Mouse (Mus musculus): ENCODE results near the gene Selenoi.
"Not testable (repeated sequence)": the region's sequence is repeated elsewhere in the genome, so short reads cannot be mapped to it uniquely, and the experiment has no call there.

Selenoi gene

DNA sequence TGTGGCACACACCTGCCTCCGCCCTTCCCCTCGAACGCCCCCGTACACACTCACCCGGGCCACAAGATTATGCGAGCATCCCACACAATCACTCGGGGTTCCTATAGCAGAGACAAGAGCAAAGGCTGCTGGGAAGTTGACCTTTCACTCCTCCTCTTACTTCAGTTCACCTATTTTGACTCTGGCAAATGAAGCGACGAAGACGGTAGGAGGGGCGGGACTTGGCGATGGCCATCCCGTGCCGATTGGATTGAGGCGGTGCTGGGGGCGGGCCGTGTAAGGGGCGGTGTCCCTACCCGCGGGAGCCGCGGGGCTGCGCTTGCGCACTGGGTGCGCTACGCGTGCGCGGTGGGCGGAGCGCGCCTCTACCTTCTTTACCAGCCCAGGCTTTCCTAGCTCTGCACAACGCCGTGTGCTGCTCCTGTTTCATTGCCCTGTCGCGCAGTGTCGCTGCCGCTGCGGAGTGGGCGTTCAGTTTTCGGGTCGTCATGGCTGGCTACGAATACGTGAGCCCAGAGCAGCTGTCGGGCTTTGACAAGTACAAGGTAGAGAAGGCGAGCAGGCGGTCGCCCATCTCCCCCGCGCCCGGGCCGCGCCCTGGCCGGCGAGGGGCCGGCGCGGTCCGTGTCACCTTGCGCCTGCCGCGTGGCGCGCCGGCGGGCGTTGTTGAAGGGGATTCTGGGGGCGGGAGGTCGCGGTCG lies at the start of gene Selenoi:
TSS of gene Selenoi (plus strand) at position 311 of the 701 bp plus-strand sequence.
- peak; percentile 99 for DNase-seq

DNA sequence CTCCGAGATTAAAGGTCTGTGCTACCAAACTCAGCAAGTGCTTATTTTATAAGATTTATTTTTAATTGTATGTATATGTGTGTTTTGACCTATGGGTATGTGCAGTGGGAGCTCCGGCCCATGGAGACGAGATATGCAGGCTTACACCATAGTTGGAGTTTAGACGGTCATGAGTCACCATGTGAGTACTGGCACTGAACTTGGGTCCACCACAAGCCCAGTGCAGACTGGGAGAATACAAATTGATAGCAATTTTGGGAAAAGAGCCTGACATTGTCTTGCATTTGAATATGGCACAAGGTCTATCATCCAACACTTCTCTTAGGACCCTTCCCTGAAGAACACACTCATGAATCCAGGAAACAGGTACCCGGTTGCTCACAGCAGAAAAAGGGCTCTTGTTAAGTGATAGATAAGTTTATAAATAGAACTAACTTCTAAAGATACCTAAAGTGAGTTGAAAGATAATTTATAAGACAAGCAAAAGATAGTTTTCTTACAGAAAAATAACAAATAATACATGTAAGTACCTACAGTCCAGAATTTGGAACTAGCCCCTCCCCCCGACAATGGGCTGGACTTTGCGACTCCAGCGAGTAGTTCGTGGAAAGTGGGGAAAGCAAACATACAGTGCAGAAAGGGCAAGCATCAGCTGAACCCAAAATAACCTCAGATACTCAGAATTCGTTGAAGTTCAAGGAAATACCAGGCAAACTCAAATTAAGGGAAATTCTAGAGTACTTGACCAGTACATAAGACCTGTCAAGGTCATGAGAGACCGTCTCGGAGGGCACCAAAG lies 44.5 kb upstream of the Selenoi start:
- DNase-seq = no peak

DNA sequence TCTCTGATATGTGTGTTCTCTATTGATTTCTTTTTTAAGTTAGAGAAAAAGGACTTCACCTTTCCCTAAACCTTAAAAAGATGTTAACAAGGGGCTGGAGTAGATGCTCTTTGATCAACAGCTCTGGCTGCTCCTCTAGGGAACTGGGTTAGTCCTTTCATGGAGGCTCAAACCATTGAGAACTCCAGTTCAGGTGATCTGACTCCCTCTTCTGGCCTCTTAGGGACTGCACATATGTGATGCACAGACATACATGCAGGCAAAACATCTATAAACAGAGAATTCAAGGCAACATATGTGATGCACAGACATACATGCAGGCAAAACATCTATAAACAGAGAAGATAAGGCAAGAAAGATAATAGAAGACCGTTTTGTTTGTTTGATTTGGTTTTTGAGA lies 39.9 kb upstream of the Selenoi start:
- DNase-seq = no peak

DNA sequence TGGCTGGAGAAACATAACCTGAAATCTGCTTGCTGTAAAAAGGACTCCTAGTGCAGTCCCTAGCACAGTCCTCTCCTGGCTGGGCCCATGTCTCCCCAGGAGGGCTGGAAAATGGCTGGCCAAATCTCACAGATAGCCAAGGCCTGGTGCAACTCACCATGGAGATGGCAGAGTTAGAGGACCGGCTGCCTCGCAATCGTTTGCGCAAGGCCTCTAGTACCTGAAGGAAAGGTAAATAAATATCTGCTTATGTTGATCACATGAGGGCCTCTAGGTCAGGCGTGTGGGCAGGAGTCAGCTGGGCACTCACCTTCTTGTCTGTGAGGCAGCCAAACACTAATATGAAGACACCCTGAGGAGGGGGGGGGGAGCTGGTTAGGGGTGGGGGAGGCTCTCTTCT lies 37.0 kb upstream of the Selenoi start:
- DNase-seq = no peak

DNA sequence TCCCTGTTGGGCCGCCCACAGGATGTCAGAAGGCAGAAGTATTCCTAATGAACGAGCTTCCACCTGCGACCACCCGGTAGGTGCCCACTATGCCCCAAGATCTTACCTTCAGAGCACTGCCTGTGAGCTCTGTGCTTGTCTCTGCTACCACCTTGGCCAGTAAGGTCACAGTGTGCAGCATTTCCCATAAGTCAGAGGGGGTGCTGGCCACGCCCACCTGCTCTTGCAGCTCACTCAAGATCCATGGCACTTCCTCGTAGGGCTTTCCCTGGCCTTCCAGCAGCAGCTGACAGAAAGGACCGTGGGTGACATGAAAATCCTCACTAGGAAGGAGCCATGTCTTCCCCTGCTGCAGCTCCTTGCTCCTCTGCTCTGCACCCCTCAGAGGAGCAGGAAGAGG lies 34.1 kb upstream of the Selenoi start:
- DNase-seq = no peak

DNA sequence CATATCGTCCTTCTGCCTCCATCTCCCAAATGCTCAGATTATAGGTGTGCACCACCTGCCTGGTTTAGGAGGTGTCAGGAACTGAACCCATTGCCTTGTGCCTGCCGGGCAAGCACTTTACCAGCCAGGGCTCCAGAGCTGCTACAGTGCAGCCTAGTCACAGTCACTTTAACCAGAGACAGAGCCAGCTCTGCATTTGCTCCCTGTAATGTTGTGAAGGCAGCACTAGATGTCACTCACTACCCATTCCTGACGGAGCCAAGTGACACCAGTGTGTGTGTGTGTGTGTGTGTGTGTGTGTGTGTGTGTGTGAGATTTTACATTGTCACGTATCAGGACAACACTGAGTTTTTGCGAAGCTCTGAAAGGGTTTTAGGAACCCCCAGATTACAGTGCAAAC lies 30.9 kb upstream of the Selenoi start:
- DNase-seq = peak; percentile 26

DNA sequence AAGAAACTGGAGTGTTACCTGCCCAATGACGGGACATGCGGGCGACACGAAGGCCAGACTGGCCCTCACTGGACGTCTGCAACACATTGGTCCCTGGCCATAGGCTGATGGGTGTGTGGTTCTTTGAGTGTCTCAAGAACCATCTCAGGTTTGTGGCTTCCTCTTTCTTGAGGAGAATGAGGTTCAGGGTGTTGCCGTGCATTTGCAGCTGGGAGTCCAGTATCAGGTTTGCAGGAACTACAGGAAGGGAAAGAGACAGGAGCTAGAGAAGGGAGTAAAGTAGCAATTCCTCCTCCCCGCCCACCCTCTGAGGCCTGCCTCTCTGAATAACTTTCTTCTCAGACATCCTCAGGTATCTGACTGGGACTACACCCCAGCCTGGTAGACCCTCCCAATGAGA lies 30.2 kb upstream of the Selenoi start:
- no peak for DNase-seq

DNA sequence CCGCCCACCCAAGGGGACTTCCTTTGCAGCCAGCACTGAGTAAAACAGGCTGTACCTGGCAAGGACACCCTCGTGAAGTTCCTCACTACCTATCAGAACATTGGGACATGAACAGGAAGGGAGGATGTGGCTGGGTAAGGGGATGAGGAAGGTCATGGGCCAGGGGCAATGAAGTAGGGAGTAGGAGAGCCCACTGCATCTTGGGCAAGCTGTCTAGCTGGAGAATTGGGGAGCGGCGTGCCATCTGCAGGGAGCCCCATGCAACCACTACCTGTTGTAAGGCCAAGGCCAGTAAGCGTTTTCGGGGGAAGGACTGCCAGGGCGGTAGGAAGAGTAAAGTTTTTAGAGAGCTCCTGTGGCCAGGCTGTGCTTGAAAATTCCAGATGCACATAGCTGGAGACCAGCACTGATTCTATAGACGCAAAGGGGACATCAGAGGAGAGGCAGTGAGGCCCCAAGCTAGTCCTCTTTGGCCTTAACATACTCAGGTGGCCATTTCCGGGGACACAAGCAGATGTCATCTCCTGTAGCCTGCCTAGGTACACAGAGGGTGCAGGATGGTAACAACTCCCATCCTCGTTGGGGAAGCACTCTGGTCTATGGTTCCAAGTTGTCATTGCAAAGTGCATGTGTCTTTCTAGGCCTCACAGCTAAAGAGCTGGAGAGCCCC lies 29.0 kb upstream of the Selenoi start:
- DNase-seq = no peak

DNA sequence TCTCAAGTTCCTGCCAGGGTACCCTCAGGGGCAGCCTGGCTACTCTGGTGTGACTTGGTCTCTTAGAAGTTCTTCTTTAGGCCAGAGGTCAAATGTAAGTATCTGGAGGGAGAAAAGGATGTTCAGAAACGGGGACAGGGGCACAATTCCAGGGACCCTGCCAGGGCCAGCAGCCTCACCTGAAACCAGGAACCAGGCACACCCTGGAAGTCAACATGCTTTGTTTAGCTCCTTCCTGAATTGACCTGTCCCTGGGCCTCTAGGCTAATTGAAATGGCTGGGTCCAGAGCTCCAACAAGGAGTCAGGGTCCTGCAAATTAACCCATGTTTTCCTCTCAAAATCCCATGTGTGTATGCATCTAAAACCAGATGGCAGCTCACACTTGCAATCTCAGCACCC lies 27.9 kb upstream of the Selenoi start:
- no peak for DNase-seq

DNA sequence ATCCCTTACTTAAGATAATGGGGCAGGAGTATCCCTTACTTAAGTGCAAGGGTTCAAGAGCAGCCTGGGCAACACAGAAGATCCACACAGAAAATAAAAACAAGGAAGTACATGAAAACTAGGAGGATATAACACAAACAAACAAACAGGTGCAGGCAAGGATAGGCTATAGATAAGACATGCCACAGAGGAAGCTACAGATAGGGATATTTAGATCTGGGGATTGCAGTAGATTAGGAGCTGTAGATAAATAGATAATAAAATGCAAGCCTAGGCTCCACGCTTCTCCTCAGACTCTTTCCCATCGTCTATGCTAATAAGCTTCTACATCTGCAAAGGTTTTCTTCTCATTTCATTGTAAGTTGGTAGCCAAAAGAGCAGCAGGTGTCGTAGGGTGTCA lies 27.3 kb upstream of the Selenoi start:
- DNase-seq = no peak

DNA sequence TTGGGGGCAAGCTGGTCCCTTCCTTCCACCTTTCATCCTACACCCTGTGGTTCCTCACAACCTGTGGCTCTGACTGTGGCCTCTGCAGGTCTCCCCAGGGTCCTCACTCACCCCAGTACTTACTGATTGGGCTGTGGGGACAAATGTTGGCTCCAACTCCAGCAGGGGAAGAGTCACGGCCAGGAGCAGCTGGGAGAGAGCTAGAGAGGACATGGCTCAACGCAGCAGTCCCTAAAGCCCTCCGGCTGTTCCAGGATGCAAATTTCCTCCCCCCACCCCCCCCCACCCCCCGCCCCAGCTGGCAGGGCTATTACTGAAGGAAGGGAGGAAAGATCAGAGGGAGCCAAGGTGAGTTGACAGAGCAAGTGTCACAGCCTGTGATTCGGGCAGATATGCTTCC lies 26.9 kb upstream of the Selenoi start, which contains the start of gene Adgrf3:
TSS of gene Adgrf3 (minus strand) at position 230 of the 400 bp plus-strand sequence.
- DNase-seq = no peak

DNA sequence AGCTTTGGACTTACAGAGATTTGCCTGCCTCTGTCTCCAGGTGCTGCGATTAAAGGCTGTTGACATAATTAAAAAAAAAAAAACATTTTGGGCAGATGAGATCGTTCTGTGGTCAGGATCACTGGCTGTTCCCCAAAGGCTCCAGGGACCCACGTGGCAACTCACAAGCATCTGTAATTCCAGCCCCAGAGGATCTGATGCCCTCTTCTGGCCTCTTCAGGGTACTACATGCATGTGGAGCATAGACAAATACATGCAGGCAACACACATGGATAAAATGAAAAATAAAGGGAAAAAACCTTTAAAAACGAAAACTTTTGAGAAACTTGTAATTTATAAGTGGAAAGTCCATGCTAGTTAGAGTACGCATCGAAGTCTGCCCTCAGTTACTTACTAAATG lies 25.1 kb upstream of the Selenoi start:
- no peak for DNase-seq

DNA sequence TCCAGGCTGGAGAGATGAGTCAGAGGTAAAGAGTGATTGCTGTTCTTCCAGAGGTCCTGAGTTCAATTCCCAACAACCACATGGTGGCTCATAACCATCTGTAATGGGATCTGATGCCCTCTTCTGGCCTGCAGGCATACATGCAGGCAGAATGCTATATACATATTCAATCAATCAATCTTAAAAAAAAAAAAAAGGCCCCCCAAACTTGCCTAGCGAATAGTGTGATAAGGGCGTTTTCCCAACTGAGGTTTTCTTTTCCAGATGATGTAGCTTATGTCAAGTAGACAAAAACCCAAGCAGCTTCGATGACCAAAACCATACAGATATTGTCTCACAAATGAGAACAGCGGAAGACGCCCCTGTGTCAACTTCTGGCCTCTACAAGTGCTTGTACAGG lies 21.6 kb upstream of the Selenoi start:
- DNase-seq = not testable (repeated sequence)

DNA sequence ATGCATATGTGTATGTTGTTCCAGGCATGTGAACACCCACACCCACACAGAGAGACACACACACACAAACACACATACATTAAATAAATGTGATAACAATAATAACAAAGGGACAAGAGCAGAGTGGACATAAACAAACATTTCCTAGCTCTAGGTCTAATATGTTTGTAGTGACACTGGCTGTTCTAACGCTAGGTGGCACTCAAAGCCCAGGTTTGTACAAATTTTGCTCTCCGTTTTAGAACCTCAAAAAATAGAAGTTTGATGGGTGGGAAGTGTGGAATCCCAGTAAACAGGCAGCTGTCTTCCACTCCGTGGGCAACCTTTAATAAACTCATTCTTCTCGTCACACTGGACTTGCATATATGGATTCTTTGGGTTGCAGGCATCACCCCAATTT lies 17.5 kb upstream of the Selenoi start:
- DNase-seq = peak; percentile 30

DNA sequence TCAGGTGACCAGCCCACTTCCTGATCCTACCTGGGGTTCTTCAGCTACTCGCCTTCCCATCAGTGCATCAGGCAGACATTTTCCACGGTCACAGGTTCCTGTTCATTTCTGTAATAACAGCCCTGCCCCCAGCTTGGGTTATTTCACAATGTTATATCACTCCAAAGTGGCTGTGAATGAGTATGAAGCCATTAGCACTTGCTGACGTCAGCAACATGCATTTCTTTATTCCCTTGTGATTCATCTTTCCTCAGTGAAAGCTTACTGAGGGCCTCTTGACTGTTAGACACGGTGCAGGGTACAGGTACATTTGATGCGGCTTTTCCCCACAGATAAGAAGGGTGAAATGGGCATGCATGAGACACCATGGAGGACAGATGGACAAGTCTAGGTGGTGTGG lies 16.4 kb upstream of the Selenoi start:
- no peak for DNase-seq

DNA sequence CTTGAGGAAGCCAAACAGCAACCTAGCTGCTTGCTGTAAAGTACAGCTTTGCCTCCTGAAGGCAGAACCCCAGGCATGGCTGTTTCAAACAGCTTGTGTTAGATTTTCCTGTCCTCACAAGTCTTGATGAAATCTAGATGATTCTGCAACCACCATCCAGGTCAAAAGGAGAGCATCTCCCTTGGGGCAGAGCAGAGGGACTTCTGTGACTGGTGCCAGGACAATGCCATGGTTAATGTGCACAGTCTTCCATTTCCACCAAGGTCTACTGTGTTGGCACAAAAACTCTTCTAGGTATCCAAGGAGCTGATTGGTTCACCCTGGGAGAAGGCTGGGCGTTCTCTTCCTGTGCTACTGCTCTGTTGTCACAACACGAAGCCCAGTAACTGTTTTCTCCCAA lies 12.7 kb upstream of the Selenoi start:
- no peak for DNase-seq

DNA sequence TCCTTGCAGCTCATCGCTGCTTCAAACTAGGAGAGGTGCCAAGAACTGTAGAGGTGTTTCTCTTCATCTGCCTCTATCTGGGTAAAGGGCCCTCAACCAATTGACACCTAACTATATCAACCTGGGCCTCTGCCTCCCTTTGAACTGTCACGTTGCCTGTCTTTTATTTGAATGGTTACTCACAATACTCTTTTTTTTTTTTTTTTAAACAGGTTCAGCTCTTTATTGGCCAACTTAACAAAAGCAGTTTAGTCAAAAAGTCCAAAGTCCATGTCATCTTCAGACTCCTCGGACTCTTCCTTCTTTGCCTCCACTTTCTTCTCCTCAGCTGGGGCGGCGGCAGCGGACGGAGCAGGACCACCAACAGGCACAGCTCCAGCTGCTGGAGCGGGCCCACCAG lies 11.7 kb upstream of the Selenoi start:
- no peak for DNase-seq

DNA sequence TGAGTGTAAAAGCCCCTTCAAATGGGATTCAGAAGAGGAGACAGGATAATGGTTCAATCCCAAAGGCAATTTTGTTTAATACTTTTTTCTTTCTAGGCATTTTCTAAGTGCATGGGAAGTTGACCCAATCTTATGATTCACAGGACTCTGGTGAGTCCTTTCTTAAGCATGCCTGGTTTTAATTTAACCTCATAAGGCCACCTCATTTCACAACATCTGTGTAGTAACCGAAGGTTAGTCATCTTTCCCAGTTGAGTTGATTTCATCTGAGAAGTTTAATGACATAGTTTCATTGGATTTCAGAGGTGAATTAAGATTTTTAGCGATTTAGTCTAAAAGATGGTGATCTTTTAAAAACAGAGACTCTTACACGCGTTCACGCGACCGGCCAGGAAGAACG lies 9.7 kb upstream of the Selenoi start:
- DNase-seq = no peak

DNA sequence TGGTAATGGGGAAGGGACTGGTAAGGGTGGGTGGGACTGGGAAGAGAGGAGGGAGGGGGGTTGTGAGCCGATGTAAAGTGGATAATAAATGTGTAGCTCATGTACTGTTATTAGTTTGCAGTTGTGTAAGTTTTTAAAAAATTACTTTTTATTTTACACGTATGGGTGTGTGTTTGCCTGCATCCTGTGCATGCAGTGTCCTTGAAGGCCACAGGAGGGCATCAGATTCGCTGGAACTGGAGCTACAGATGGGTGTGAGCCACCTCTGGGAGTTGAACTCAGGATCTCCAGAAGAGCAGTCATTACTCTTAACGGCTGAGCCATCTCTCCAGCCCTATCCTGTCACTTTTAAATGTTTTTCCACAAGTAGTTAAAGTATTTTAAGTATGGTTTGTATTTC lies 1.5 kb upstream of the Selenoi start:
- DNase-seq = no peak

DNA sequence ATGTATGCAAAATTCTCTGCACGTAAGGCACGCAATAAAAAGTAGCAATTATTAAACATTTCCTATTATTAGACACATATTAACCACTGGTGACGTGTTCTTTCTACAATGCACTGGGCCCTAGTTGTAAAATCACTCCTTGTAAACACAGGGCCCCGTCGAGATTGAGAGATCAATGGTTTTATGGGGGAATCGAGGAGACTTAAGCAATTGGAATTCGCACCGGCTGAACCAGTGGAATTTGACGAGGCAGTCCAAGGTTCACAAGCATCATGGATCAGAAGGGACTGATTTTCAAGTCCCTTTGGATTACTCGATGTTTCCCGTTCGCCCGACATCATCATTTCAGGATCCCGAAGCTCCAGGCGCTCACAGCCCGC lies 500 bp upstream of the Selenoi start:
- DNase-seq = no peak

DNA sequence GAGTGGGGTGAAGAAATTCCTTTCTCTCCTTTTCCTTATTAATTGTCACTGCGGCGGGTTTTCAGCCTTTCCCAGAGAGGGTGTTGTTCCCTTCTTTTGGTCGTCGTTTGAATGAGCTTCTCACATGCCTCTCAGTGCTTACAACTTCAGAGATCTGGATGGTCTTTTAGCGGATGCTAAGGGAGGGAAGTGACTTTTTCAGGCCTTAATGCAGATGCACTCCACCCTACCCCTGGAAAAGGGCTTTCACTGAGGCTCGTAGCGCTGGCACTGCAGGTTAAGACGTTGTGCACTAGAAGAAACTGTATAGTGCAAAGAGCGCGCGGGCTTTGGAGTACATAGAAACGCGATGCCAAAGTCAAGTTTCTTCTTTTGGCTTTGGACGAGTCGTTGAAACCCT lies 661 bp downstream of the Selenoi start:
- peak; percentile 12 for DNase-seq

DNA sequence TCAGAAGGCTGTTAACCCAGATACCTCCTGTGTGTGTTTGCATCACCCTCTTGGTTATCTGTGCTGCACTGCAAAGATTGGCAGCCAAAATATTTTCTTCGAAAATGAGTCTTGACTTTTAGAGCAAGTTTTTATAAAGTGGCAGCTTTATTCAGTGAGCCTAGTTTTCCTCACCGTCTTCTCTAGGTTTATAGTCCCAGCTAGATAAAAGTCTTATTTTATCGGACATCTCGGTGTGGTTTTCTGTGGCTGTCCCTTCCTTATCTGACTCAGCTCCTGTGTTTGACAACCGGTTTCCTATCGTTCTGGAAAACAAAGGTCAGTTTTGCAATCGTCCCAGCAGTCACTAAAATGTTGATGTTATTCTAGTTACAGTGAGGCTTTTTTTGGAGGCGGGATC lies 1.6 kb downstream of the Selenoi start:
- no peak for DNase-seq

DNA sequence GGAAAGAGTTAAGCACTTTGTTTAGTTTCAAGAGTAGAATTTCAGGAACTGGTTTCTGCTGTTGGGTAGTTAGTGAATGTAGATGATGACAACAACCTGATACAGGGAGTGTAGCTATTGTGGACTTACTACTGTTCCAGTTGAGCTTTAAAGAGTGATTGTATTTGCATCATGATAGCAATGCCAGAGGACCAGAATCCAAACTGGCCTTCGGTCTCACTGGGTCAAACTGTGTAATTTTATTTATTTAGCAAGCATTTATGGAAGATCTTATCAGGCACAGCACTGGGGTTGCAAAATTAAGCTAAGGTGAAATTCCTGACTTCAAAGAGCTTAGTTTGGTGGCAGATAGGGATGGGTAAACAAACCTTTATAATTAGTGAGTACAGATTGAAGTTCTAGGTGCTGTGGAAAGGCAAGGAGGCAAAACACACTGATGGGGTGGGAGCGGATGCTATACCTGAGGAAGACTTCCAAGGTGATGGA lies 3.3 kb downstream of the Selenoi start:
- no peak for DNase-seq

DNA sequence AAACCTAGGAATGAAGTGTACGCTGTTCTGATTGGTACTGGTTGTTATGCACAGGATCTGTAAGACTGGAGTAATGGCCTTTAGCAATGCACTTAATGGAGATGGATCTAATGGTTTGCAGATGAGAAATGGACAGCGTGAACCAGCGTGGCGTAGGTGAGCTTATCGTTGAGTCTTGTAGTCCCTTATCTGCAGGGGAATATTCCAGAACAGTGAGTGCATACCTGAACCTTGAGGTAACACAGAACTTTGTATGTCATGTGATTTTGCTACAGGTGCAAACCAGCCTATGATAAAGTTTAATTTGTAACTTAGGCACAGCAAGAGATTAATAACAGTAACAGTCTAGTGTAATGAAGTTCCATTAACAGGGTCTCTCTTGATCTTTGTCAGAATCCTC lies 6.2 kb downstream of the Selenoi start:
- DNase-seq = no peak
